Mouse (Mus musculus) telencephalon, adult 2 months (tissue): ENCODE measurements around the gene Glis3.

Experiments
- DNase-seq: peaks from one replicate; pipeline ENCODE4 v3.0.0-alpha.2; 2011; ENCODE audit warnings: low read depth, low spot score

Gene Glis3

DNA sequence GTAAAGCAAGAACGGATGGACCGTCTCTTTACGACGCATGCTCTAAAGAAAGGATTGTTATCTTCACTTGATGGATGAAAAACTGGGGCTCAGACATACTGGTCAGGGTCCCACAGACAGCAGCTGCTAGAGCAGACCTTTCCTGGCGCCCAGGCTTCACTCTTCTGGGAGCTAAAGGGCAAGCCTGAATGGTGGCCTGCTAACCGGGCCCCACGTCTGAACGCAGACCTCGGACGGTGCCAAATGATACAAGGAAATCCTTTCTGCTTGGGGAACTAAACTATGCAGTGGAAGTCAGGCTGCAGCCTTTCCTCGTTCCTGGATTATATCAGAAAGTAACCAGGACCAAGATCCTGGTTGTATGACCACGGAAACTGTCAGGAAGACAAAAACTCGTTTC is 86.9 kb downstream of the Glis3 start:
- no peak for DNase-seq

DNA sequence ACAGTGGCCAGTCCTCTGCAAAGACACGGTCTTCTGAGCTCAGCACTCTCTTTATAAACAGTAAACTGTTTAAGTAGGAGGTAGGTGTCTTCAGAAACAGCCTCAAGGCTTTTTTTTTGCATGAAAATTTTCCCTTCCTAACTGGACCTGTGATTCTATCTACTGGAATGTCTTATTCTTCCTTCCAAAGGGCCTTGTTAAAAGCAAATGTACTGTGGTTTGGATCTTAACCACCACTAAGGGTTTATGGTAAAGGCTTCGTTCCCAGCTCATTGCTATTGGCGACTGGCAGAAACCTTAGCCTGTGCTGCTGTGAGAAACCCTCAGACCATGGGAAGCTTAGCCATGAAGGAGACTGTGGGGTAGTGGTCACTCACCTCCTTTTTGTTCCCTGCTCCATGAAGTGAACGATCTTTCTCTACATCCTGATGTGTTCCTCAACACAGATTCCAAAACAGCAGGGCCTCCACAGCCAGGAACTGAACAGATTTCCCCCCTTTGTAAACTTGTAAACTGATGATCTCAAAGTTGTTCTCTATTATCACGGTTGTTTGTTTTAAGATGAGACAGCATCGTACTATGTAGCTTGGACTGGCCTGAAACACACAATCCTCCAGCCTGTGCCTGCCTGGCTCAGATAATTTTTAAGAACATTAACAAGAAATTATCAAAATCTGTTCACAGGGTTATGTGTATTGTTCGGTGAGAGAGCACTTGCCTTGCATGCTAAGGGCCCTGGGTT is 88.0 kb downstream of the Glis3 start:
- DNase-seq: no peak

DNA sequence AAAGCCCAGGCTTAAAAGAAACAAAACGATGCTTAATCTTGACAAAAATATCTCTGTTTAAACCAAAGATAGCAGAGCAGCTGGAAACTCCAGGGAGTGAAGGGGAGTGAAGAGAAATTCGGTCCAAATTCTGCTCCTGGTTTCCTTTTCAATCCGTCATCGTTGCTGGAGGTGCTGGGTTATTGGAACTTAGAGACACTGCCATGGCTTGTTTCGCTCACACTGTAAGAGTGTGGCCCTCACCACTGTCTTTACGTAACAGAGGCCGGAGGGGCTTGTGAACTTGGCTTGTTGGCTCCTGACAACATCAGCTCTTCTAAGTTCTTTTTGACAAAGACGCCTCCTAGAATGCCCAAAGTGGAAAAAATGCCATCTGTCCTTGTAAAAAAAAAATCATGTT is 99.4 kb downstream of the Glis3 start:
- DNase-seq: peak; percentile 79

DNA sequence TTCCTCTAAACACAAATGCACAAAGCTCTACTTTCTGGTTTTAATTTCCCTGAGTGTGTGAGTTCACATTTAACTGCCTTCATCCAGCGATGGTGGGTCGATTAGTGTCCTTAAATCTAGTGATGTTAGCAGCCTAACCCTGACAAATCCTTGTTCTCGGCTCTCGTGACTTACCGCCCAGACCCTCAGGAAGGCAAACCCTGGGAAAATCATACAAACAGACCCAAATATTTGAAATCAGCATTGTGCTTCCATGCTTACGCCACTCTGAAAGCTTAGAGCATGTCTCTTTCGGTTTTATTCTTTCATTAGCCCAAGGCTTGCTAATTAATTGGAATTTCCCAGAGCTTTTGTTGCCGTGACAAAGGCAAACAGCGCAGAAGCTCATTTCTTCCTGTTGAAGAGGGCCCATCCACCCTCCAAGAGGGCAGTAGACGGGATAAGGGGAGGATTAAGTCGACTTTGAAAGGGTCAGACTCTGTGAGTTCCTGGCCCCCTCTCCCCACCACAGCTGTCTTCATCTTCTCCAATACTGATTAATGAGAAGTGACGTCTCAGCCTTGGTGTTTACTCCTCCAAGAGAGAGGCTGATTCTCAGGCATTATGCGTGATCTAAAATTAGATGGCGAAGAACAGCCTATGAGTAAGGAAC is 100.0 kb downstream of the Glis3 start:
- DNase-seq: no peak

DNA sequence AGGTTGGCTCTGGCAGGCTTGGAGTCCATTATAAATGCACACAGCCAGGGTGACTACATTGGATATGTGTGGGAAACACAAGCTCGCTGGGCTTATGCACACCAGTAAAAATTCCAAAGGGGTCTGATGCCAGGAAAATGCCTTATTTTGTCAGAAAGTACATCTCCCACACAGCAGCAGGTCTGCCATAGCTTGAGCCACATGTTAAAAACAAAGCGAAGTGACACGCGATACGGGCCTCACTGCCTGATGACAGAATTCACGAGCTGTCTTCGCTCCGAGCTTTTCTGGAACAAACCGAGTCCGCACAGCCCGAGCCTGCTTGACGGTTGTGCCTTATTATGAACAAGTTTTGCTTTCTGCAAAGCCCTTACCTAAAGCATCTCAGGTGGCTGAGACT is 102.9 kb downstream of the Glis3 start:
- peak; percentile 23 for DNase-seq

DNA sequence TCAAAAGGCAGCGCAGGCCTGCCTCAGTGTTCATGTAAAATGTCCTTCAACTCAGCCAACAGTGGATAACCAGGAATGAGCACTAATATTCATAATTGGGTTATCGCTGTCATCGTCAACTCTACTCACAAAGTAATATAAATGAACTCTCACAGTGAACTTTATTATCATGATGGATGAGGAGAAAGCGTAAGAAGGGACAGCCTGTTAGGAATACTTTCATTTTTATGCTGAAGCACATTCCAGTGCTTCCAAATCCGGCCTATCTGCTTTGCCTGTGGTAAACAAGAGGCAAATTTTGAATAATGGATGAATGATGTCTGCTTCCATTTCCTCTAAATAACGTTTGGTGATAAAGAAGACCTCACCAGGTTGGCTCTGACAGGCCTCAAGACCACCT is 103.3 kb downstream of the Glis3 start:
- DNase-seq: no peak

DNA sequence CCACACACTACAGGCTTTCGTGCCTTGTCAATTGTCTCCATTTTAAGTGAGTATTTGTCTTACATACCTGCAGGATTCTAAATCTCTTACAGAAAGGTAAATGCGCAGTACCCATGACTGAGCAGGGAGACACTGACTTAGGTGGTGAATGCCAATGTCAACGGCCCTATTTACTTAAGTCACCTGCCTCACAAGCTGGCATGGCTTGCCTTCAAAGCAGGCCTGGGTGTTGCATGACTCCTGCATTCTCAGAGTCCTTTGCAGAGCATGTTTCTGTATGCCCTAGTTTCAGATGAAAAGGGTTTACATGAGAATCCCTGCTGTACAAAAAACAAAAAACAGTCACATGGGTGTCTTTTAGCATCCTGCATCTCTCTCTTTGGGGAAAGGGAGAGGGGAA is 106.2 kb downstream of the Glis3 start:
- no peak for DNase-seq

DNA sequence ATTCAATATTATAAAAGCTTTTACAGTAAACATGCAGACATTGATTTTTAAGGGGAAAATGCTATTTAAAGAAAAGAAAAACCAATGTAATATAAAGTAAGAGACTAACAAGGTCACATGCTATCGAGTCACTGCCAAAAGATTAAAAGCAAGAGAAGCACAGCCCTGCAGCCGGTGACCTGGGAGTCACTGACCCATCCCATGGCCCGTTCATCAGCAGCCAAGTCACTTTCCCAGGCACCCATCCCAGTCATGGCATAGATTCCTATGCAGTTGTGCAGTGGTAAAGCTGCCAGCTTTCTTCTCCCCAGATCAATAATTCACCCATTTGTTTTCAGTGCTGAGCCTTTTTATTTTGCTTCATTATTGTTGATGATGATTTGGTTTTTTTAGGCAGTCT is 110.0 kb downstream of the Glis3 start:
- no peak for DNase-seq

DNA sequence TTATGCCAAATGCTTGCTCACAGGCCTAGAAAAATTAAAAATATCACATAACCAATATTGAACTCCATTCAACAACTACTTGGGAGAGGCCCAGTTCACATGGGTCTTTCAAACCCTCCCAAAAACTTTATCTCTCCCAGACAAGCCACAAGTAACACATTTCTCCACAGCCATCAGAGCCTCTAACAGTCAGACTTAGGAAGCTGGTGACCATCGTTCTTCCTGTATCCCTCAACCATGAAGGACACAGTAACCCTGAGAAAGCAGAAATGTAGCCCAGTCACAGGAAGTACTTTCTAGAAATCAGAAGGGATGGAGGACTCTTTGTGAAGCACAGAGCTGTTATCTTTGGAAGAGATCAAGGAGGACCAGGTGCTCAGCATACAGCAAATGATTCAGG is 112.8 kb downstream of the Glis3 start:
- DNase-seq: no peak

DNA sequence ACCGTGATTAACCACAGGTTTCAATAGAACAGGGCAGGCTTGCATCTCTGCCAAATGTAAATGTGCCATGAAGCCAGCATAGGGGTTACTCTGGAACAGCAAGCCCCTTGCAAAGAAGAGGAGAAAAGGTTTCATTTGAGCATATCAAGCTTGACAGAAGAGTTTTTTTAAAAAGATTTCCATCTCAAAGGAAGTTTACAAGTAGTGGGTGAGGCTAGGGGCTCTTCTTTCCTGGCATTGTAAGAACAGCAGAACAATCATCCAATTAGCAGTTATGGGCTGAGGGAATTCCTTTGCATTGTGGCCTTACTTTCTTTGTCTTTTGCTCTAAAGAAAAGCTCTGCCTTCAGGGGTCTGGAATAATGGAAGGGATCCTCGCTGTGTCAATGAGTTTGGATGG is 113.3 kb downstream of the Glis3 start:
- DNase-seq: no peak

DNA sequence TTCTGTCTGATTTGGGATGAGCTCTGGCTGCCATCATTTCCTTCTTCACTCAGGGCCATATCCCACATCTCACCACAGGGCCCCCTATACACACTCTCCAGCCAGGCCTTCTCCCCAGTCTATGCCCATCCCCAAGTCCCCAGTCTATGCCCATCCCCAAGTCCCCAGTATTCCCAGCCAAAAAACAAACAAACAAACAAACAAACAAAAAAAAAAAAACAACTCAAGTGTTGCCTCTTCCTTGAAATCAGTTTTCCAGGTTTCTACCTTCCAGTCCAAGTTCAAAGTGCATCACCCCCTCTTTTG is 118.2 kb downstream of the Glis3 start:
- no peak for DNase-seq

DNA sequence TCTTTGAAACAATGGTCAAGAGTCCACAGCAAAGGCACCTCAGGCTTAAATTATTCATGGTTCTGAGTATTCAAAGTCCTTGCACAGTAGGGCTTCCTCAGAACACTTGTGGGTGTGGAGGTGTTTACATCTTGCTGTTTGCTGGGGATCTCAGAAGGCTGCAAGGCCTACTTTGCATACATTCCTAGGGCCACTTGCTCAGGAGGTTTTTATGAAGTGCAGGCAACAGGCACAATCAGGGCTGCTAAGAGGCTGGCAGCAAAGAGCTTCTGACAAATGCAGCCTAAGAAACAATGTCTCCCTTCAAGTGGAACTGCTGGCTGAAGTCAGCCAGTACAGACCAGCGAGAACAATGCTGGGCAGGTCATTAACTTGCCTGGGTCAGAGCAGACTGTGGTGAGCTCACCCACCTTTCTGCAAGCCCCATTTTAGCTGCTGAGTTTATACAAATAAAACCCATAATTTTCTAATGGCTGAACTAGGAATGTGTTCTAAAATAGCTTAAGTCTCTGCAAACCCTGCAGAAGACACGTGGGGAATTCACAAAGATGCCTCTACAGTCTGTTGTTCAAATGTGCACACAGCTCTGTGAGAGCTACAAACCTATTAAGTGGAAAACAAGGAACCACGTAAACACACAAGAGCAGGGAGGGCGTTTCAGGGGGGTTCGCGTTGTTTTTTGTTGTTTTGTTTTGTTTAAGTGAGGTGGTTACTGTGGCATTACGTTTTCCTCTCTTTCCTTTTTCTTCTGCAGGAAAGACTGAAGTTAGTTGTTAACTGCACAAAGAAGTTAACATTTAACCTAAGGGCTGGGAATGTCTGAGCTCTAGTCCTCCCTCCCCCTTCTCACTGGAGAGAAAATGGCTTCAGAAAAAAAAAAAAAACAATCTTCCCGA is 118.8 kb downstream of the Glis3 start:
- DNase-seq: no peak

DNA sequence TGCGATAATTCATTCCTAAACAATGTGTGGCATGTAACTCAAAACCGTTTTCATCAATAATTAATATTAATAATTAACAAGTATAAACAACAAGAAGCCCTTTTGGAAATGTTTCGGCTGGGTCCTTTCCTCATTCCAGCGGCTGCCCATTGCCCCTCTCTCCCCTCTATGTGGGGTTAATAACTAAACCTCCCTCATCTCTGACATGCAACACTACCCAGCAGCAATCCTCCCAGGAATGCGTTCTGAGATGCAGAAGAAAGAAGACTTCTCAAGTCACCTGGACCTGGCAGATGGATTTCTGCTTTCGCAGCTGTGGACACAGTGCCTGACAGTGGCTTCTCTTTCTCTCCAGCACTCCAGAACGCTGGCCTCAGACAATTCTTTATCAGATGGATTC is 120.0 kb downstream of the Glis3 start:
- no peak for DNase-seq

DNA sequence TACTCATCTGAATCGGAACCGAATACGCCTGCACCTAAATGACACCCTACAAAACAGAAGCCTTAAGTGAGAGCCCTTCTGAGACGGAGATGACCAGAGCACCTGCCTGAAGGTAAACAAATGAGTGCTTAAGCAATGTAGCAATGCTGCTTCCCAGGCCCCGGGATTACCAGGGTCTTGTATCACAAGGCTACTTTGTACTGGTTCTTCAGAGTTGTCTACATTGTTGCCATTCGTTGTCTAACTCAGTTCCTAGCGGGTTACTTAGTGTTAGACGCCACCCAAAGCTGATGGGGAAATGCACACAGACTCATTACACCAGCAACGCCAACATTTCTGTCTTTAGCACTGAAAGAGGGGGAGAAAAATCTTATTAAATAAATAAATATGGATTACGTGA is 120.5 kb downstream of the Glis3 start:
- DNase-seq: no peak

DNA sequence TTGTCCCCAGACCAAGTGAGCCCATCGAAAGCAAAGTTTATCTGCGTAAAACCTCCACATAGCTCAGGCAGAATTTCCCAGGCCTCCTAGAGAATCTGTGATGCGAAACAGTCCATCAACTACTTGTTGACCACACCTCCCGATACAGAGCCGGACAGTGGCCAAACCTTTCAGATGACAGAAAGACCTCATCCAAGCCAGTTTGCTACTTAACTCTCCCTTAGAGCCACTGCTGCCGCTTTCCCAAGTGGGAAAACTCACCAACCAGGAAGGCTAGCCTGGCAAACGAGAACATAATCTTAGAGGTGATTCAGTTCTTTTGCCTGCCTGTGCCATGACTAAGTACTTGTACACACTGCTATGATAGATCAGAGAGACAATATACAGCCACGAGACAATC is 121.2 kb downstream of the Glis3 start:
- DNase-seq: no peak

DNA sequence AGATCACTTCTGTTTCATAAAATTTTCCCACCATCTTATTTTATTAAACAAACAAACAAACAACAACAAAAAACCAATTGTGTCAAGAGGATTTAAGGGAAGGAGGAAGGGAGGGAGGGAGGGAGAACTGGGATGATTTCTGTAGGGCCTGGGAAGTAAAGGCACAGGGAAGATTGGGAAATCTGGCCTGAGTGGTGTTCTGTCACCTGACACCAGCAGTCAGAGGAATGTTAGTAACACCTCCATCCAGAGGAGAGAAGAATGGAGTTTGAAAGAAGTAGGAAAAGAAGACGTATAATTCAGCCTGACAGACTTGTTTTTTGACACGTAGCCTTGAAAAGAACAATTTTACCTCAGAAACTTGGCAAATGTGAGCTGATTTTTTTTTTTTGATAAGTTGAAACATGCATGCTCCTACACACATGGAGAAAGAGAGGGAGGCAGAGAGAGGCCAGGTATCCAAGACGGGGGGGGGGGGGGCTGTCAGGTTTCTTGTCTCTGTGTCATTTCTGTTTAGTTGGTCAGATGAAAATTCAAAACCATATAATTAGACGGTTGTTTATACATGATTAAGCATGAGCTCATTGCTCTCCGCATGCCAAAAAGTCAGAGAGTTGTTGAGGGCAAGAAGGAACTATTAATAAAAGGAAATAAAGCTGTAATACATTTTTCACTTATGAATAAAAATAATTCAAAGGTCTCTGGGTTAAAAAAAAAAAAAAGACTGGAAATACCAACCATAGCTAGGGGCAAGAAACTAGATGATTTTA is 122.1 kb downstream of the Glis3 start:
- DNase-seq: no peak

DNA sequence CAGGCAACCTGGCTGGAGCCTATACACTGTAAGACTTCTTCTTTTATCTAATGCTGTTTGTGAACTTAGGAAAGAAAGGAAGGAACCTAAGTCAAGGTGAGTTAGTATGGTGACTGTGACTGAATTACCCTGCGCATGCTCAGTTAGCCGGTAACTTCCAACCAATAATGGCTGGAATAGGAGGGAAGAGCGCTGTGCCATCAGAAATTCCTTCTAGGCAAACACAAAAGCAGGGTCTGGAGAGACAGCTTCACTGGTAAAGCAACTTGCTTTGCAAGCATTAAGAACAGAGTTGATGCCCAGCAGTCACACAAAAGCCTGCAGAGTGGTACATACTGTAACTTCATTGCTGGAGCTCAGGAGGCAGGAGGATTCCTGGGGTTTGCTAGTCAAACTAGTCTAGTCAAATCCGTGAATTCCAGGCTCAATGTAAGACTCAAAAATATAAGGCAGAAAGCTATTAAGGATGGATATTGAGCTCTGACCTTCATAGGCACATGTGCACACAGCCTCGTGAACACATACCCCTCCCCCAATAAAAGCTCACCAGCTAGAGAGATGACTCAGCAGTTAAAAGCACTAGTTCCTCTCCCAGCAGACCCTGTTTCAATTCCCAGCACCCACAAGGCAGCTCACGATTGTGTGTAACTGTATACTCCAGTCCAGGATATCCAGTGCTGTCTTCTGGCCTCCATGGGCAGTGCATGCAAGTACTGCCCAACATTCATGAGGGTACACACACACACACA is 124.5 kb downstream of the Glis3 start:
- DNase-seq: no peak

DNA sequence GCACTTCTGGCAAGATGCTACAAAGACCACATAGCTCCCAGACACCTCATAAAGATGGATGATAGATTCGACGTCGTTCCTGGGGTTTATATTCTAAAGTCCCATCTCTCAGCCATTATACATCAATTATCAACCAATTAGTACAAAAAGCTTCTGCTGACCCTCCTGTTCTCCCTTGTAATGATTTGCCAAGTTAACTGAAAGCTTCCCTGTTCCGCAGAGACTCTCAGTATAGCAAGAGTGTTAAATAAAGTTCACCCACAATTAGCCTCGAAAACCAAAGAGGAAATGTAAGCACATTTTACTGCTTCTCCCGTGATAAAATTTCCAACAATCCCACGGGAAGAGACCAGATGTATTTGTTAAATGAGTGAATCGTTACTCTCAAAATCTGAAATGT is 129.3 kb downstream of the Glis3 start:
- DNase-seq: no peak

DNA sequence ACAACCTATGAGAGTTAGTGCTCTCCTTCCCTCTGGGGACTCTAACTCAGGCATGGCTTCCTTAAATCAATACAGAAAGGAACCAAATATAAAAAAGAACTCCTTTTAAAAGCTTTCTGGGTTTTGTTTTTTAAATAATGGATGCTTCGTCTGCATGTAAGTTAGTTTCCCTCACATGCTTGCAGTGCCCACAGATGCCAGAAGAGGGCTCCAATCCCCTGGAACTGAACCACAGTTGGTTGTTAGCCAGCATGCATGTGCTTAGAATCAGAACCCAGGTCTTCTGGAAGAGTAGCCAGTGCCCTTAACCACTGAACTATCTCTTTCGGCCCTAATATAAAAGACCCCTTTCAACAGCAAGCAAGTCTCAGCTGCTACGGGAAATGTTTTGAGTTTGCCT is 132.9 kb downstream of the Glis3 start:
- no peak for DNase-seq

DNA sequence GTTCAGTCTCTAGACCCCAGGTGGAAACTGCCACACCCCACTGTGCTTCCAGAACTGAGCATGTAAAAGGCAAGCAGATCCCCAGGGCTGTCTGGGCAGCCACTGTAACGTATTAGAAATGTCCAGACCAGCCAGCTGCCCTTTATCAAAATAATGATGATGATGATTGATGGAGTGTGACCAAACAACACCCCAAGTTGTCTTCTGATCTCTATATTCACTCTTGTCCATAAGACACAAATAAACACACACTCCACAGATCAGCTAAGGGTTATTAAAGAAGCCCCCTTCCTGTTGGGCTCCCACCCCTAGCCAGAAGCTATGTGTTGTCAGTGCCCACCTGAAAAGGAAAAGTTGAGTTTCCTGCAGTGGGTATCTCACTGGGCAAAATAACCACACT is 134.4 kb downstream of the Glis3 start:
- no peak for DNase-seq

DNA sequence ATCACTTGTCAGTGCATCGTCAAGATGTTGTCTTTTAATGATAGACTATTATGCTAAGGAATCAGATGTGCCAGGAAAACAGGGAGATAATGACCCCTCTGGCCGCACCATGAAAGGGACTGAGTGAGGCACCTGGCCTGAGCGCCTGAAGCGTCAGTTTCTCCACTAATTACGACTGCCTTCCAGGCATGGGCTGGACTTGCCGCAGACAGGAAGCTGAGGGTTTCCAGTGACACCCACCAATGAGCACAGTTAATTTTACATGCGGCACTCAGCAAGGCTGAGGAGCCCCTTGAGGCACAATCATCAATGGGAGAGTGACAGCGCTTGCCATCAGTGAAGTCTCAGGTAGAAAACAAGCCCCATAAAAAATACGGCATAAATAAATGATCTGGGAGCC is 141.1 kb downstream of the Glis3 start:
- no peak for DNase-seq
